Mouse (Mus musculus) heart, postnatal 0 days (tissue): ENCODE measurements around the gene Hmga2.

Source experiments
- CTCF ChIP-seq: IDR thresholded peaks from 2 replicates; pipeline ENCODE4 v1.5.1; 2016; ENCODE audit warnings: antibody characterized with exemption, control low read depth, low read depth
- EP300 ChIP-seq: IDR thresholded peaks from 2 replicates; pipeline ENCODE4 v1.6.1; 2016; ENCODE audit warnings: antibody characterized with exemption, low read depth

GRCm38 (mm10) chr10:120446799-120447198 is 29.5 kb downstream of the Hmga2 start:
- TF ChIP-seq CTCF (no peak), EP300 (no peak)
